Mouse (Mus musculus): ENCODE data around the gene Pak4. TPM values are rescaled to one million over a fixed set of nuclear protein-coding genes. Genes with fewer than 3 reads are reported as not detected.
A peak's percentile ranks its signal among the peaks of the same experiment; 100 is the strongest.
"Not testable (repeated sequence)": the region's sequence is repeated elsewhere in the genome, so short reads cannot be mapped to it uniquely, and the experiment has no call there.

Pak4 gene
- polyA plus RNA-seq, 1 experiment = 13.6 TPM

GRCm38 (mm10) chr7:28624791-28625190, 26.8 kb upstream of the Pak4 start:
- WGBS = 50% methylated on average over 5 of the region's 5 CpGs
- H3K4me1 ChIP-seq (ENCODE audit: control insufficient read depth, insufficient read depth, low read length) = no peaks in the 10 kb centered on the region
- no peak overlapping the region for H3K4me3 ChIP-seq (replicated peaks; ENCODE audit: control insufficient read depth, low read depth, low read length)
- H3K27ac ChIP-seq (ENCODE audit: control insufficient read depth, insufficient read depth, low read depth, low read length, poor library complexity) = no peak overlapping the region
- TF ChIP-seq POLR2A (IDR thresholded peaks at IDR 0.05; ENCODE audit: borderline replicate concordance, control insufficient read depth, low read depth, low read length) (no peak), CTCF (IDR thresholded peaks at IDR 0.05; ENCODE audit: control insufficient read depth, insufficient read depth, low read length) (no peak)

- WGBS = 68% methylated on average over 9 of the region's 9 CpGs
- no peak for TF ChIP-seq POLR2A (IDR thresholded peaks at IDR 0.05; ENCODE audit: borderline replicate concordance, control insufficient read depth, low read depth, low read length)
- H3K27ac ChIP-seq (ENCODE audit: control insufficient read depth, insufficient read depth, low read depth, low read length, poor library complexity) = no peak overlapping the region
Observed at GRCm38 (mm10) chr7:28619098-28619715, 21.2 kb upstream of the Pak4 start.

GRCm38 (mm10) chr7:28605951-28606350, 8.0 kb upstream of the Pak4 start:
- TF ChIP-seq POLR2A (IDR thresholded peaks at IDR 0.05; ENCODE audit: borderline replicate concordance, control insufficient read depth, low read depth, low read length) (no peak), CTCF (IDR thresholded peaks at IDR 0.05; ENCODE audit: control insufficient read depth, insufficient read depth, low read length) (no peak)
- H3K27ac ChIP-seq (ENCODE audit: control insufficient read depth, insufficient read depth, low read depth, low read length, poor library complexity) = no peak overlapping the region
- H3K4me3 ChIP-seq (replicated peaks; ENCODE audit: control insufficient read depth, low read depth, low read length) = no peak overlapping the region
- no peaks in the 10 kb centered on the region for H3K4me1 ChIP-seq (ENCODE audit: control insufficient read depth, insufficient read depth, low read length)
- 82% methylated on average over 8 of the region's 8 CpGs for WGBS

More at GRCm38 (mm10) chr7:28619098-28619715, 21.2 kb upstream of the Pak4 start:
- no peak overlapping the region for H3K4me3 ChIP-seq (replicated peaks; ENCODE audit: control insufficient read depth, low read depth, low read length)
- no peaks in the 10 kb centered on the region for H3K4me1 ChIP-seq (ENCODE audit: control insufficient read depth, insufficient read depth, low read length)

GRCm38 (mm10) chr7:28603788-28604187, 5.8 kb upstream of the Pak4 start:
- 81% methylated on average over 2 of the region's 2 CpGs for WGBS
- H3K4me1 ChIP-seq (ENCODE audit: control insufficient read depth, insufficient read depth, low read length); H3K4me3 ChIP-seq (replicated peaks; ENCODE audit: control insufficient read depth, low read depth, low read length); H3K27ac ChIP-seq (ENCODE audit: control insufficient read depth, insufficient read depth, low read depth, low read length, poor library complexity): not testable (repeated sequence)
- peak; percentile 26; the same call in 1 of the 2 replicates for TF ChIP-seq CTCF (IDR thresholded peaks at IDR 0.05; ENCODE audit: control insufficient read depth, insufficient read depth, low read length)

GRCm38 (mm10) chr7:28603136-28603535, 5.2 kb upstream of the Pak4 start:
- TF ChIP-seq POLR2A (IDR thresholded peaks at IDR 0.05; ENCODE audit: borderline replicate concordance, control insufficient read depth, low read depth, low read length) = no peak
- no peak for TF ChIP-seq CTCF (IDR thresholded peaks at IDR 0.05; ENCODE audit: control insufficient read depth, insufficient read depth, low read length)
- H3K4me1 ChIP-seq (ENCODE audit: control insufficient read depth, insufficient read depth, low read length) = no peaks in the 10 kb centered on the region
- H3K27ac ChIP-seq (ENCODE audit: control insufficient read depth, insufficient read depth, low read depth, low read length, poor library complexity) = no peak overlapping the region
- WGBS = 76% methylated on average over 5 of the region's 5 CpGs
- no peak overlapping the region for H3K4me3 ChIP-seq (replicated peaks; ENCODE audit: control insufficient read depth, low read depth, low read length)

GRCm38 (mm10) chr7:28601668-28602067, 3.7 kb upstream of the Pak4 start:
- 29% methylated on average over 7 of the region's 7 CpGs for WGBS
- Histone ChIP-seq H3K4me1 (ENCODE audit: control insufficient read depth, insufficient read depth, low read length) (no peaks in the 10 kb centered on the region), H3K4me3 (replicated peaks; ENCODE audit: control insufficient read depth, low read depth, low read length) (no peak overlapping the region), H3K27ac (ENCODE audit: control insufficient read depth, insufficient read depth, low read depth, low read length, poor library complexity) (no peak overlapping the region)
- TF ChIP-seq POLR2A (IDR thresholded peaks at IDR 0.05; ENCODE audit: borderline replicate concordance, control insufficient read depth, low read depth, low read length) (no peak), CTCF (IDR thresholded peaks at IDR 0.05; ENCODE audit: control insufficient read depth, insufficient read depth, low read length) (peak; percentile 14; the same call in 1 of the 2 replicates)

- Histone ChIP-seq H3K27ac (ENCODE audit: control insufficient read depth, insufficient read depth, low read depth, low read length, poor library complexity) (no peak overlapping the region), H3K4me1 (ENCODE audit: control insufficient read depth, insufficient read depth, low read length) (peaks cover 2% of the 10 kb centered on the region; the same call in 1 of the 2 replicates), H3K4me3 (replicated peaks; ENCODE audit: control insufficient read depth, low read depth, low read length) (no peak overlapping the region)
- 4% methylated on average over 11 of the region's 11 CpGs for WGBS
- TF ChIP-seq CTCF (IDR thresholded peaks at IDR 0.05; ENCODE audit: control insufficient read depth, insufficient read depth, low read length) (peak; percentile 91), POLR2A (IDR thresholded peaks at IDR 0.05; ENCODE audit: borderline replicate concordance, control insufficient read depth, low read depth, low read length) (no peak)
Observed at GRCm38 (mm10) chr7:28601029-28601428, 3.0 kb upstream of the Pak4 start.

- peaks cover 3% of the 10 kb centered on the region; the same call in 1 of the 2 replicates for H3K4me1 ChIP-seq (ENCODE audit: control insufficient read depth, insufficient read depth, low read length)
- TF ChIP-seq CTCF (IDR thresholded peaks at IDR 0.05; ENCODE audit: control insufficient read depth, insufficient read depth, low read length) (no peak), POLR2A (IDR thresholded peaks at IDR 0.05; ENCODE audit: borderline replicate concordance, control insufficient read depth, low read depth, low read length) (no peak)
- 52% methylated on average over 2 of the region's 2 CpGs for WGBS
- H3K4me3 ChIP-seq (replicated peaks; ENCODE audit: control insufficient read depth, low read depth, low read length) = no peak overlapping the region
- H3K27ac ChIP-seq (ENCODE audit: control insufficient read depth, insufficient read depth, low read depth, low read length, poor library complexity) = no peak overlapping the region
Observed at GRCm38 (mm10) chr7:28598951-28599350, 966 bp upstream of the Pak4 start.

GRCm38 (mm10) chr7:28597277-28597570, 761 bp downstream of the Pak4 start:
- 36% methylated on average over 9 of the region's 9 CpGs for WGBS
- H3K4me1 ChIP-seq (ENCODE audit: control insufficient read depth, insufficient read depth, low read length) = peaks cover 7% of the 10 kb centered on the region; the same call in 1 of the 2 replicates
- H3K27ac ChIP-seq (ENCODE audit: control insufficient read depth, insufficient read depth, low read depth, low read length, poor library complexity) = no peak overlapping the region
- no peak for TF ChIP-seq CTCF (IDR thresholded peaks at IDR 0.05; ENCODE audit: control insufficient read depth, insufficient read depth, low read length)
- TF ChIP-seq POLR2A (IDR thresholded peaks at IDR 0.05; ENCODE audit: borderline replicate concordance, control insufficient read depth, low read depth, low read length) = no peak
- H3K4me3 ChIP-seq (replicated peaks; ENCODE audit: control insufficient read depth, low read depth, low read length) = peak overlapping the region; percentile 69

Measured in bone marrow, adult 2 months (tissue).